Mouse (Mus musculus): ENCODE measurements around the gene Dgcr6.

DNA sequence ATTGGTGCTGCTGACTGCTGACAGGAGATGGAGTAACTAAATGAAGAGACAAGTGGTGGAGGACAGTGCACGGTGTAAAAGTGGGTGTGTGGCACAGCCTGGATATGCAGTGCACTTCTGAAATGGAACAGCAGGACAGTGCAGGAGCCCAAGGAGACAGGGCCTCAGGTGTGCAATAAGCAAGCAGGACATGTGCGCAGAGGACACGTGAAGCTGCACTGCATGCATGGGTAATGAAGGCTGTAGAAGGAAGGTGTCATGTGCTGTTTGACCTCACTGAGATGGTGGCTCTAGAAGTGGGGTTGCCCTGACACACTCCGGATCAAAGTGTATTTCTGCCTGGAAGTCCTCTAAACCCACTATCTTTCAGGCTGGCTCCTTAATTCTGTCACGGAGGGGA is 22.0 kb downstream of the Dgcr6 start:
- TF ChIP-seq POLR2A (IDR thresholded peaks at IDR 0.05; ENCODE audit: low read depth, low read length) (no peak), CTCF (conservative IDR thresholded peaks at IDR 0.05; ENCODE audit: insufficient read depth, insufficient read length, low read depth, low read length) (no peak)
